Mouse (Mus musculus) embryo, embryonic 11.5 days (tissue): ENCODE results near the gene Wls.

Experiments used
- DNase-seq: peaks from one replicate; pipeline ENCODE4 v3.0.0-alpha.2; 2012; ENCODE audit warnings: low read depth, low spot score

The Wls gene

DNA sequence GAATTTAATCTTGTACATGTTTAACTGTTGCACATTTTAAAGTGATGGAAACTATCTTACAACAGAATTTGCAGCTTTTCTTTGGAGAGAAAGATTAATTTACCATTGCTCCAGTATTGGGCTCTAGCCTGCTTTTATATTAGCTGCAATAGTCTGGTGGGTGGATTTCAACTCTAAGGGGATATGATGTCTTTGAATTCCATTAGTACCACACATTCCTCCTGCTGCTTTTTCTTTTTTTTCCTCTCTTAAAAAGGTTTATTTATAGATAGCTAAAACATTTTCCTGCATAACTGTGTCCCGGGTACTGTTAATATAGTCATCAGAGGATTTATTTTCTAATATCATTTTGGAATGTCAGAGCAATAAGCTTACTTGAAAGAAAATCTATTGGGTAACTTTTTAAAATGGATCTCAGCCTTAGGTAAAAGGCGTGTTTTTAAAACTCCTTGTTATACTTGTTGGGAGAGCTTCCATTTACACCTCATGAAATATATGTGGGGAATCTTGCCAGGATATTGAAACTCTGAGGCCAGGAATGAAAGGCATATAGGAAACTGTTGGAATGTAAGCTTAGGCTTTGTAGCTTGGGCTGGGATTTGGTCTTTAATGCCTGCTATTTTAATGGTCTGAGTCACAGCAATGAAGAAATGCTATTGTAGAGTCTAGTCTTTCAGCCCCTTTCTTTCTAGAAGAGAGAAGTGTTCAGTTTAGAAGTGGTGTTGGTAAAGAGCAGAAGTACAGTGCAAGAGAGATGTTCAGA, 78.0 kb downstream of the Wls start:
- DNase-seq = no peak
